Mouse (Mus musculus) embryo, embryonic 10 days (tissue): ENCODE measurements around the gene Slx1b.
A peak's percentile ranks its signal among the peaks of the same experiment; 100 is the strongest.

Experiments used
- DNase-seq: peaks from one replicate; pipeline ENCODE4 v3.0.0-alpha.2; 2015; ENCODE audit warnings: low spot score

Slx1b gene

DNA sequence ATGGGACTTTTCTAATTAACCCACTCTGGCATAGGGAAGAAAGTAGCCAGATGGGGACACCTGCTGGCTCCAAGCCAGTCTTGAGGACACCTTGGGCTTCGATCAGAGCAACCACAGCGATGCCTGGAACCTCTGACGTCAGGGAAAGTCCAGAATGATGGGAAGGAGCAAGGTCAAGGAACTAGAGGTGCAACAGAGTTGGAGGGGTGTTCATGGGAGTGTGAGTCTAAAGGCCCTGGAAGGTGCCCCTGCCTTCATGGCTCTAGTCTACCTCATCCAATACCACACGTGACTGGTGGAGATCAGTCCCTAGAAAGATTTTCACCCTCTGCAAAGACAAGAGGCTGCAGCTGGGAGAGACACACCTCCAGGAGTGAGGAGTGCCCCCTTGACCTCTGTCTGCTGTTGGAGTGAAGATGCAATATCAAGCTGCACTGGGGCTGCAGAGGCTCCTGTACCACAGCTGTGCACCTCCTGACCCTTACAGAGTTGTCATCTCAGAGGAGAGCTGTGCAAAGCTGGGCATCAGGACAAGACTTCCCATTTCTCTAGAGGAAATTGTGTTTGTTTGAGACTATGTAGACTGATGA lies 18.9 kb downstream of the Slx1b start:
- DNase-seq = no peak

DNA sequence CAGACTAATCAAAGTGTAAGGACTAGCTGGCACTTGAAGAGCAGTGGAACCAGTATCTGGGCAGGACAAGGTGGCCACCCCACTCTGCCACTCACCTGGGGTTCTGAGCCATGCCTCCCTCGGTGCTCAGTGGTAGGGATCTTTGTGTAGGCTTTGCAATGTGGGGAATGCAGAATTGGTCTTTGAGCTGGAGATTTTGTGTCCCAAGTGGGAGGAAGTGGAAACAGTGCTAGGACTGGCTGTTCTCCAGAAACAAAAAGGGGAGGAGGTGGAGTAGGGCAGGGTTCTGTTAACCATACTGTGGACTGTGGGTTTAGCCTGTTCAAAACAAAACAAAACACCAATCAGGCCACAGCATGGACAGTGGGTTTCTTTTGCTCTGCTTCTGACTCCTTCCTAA lies 19.4 kb downstream of the Slx1b start, which contains the start of gene Sult1a1:
Sult1a1 (minus strand) TSS at position 226 of the 400 bp plus-strand sequence.
- DNase-seq = no peak

DNA sequence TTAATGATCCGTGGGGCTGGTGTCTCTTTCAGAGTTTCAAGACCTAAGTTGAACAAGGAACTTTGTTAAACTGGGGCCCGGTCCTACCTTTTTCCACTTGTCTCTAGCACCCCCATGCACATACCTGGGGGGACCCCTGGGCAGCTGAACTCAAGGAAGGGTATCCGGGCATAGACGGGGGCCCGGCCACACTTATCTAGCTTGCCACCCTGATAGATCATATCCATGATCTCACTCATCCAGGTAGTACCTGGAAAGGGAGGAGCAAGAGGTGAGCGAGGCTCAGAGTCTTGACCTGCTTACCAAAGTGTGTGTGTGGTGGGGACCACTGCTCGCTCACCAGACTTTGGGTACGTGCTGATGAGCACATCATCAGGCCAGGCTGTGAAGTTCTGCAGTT lies 20.5 kb downstream of the Slx1b start:
- DNase-seq = no peak

DNA sequence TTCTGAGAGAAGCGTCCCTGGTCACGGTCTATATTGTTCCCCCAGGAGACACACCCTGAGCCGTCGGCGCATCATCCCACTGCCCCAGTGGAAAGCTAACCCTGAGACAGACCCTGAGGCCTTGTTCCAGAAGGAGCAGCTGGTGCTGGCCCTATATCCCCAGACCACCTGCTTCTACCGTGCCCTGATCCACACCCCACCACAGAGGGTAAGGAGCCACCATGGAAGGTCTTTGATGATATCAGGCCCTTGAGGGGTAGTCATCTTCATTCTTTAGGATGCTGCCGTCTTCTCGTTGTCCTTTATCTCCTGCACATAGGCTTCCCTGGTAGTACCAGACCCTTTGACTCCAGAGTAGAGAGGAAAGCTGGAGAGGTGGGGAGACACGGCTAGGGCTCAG lies 23.5 kb downstream of the Slx1b start:
- DNase-seq = no peak

DNA sequence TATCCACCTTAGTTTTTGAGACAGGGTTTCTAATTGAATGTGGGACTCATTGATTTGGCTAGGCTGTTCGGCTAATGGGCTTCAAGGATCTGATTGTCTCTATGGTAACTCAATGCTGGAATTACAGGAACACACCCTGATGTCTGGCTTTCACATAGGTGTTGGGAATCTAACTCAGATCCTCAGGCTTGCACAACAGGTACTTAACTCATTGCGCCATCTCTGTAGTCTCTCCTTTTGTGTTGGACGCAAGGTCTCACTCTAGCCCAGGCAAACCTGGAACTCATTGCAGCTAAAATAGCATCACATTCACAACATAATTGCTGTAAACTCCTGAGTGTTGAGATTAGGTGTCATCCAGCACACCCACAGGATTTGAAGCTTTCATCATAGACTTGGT lies 25.4 kb downstream of the Slx1b start:
- no peak for DNase-seq

DNA sequence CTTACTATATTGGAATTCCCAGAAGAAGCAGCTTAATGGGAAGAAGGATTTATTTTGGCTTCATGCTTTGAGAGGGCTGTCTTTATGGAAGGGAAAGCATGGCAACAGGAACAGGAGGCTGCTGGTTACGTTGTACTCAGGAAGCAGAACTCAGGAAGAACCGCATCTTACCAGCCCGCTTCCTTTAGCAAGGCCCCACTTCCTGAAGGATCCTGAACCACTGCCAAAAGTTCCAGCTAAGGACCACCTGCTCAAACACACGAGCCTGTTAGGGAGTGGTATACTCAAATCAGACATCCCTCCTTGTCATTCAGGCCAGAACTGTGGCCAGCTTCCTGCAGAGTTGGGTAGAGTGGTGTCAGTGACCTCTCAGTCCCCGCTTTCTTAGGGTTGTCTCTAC lies 27.1 kb downstream of the Slx1b start:
- DNase-seq = no peak

DNA sequence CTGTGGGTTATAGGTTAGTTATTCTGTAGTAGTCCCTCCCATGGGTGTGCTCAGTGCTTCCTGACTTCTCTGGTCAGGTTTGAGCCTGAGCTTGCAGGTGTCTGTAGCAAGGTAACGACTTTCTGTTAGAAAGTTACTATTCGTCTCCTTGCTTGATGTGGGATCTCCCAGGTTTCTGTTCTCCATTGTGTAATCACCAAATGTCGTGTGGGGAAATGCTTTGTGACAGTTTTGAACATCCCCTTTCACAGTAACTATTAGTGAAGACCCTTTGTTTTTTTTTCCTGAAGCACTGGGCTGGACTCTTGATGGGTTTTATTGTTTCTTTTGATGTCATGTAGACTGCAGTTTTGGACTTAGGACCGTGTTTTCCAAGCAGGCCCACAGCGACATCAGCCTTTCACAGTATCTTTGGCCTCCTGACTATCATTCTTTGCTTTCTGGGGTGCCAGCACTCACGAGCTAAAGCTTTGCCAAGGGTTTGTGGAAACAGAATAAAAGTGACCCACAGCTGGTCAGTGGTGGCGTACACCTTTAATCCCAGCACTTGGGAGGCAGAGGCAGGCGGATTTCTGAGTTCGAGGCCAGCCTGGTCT lies 28.0 kb downstream of the Slx1b start:
- DNase-seq = no peak

DNA sequence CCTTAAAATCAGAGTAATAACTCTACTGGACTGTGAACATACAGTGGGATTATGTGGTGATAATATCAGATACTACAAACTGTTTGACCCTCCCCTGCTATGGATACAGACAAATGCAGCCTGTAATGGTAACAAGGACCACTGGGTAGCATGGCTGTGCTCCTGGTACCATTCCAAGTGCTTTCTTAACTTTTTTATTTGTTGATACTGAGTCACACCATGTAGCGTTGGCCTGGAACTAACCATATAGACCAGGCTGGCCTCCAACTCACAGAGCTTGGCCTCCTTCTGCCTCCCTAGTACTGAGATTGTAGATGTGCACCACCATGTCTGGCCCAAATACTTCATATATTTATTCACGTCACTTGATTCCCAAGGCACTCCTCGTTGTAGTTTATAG lies 30.3 kb downstream of the Slx1b start:
- no peak for DNase-seq

DNA sequence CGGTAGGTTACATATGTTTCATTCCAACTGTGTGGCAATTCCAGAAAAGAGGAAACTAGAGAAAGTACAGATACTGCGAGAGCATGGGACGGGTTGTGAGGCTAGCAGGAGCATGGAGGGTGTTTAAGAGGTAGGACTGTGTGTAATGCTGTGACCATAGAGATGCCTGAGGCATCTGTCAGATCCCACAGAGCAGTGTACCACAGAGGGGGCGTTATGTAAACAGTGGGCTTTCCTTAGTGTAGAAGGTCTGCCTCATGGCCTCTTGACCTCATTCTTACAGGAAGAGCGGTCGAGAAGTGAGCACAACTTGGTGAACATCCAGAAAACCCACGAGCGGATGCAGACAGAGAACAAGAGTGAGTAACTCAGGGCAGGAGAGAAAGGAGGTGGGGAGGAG lies 31.9 kb downstream of the Slx1b start:
- peak; percentile 38 for DNase-seq

DNA sequence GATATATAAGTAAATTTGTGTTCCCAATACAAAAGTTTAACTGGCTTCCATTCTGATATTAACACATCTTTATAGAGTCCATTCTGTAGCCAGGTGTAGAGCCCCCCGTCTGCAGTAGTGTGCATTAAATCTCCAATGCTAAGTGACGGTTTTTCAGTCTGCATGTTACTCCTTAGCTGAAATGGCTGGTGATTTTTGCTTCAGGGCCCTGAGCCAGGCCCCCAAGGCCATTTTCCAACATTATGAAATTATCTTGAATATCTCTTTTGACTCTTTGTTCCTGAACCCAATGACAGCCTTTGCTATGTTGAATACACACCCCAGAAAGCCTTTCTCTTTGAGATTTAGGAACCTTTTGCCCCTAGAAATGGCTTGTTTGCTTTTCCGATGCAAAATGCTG lies 35.8 kb downstream of the Slx1b start:
- DNase-seq = no peak

DNA sequence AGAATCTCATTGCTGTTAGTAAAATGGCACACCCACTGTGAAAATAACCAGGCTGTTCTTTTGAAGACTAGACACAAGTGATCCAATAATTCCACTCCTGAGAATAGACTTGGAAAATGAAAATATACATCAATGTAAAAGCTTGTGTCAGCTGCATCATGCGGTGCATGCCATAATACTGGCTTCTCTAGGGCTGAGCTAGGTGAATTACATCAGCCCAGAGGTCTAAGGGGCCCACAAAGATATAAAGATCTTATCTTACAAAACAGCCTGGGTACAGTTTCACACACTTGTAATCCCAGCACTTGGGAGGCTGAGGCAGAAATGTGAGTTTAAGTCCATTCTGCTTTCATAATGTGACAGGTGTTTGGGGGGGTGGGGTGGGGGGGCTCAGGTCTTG lies 38.1 kb downstream of the Slx1b start:
- no peak for DNase-seq

DNA sequence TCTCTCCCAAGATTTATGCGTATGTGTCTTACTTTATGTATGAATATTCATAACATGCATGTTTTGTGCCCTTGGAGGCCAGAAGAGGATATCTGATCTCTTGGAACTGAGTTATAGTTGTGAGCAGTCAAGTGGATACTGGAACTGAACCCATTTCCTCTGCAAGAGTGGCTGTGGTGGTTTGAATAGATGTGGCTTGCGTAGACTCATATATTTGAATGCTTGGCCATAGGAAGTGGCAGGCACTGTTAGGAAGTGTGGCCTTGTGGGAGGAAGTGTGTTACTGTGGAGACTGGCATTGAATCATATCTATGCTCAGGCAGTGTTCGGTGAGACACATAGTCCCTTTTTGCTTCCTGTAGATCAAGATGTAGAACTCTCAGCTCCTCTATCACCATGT lies 39.9 kb downstream of the Slx1b start:
- DNase-seq = no peak

DNA sequence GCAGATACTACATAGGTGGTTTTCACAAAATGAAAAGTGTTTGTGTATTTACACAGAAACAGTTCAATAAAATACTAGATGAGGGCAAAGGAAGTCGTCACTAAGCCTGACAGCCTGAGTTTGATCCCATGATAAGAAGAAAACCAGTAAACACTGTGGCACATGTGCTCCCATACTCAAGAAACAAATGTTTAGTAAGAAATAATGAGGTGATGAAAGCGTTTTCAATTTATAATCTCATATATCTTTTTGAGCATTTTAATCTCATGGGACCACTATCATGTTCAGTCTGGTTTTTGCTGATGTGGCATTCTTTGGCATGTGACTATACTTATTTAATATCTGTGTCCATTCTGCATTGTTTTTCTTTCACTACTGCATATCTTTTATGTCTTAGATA lies 41.6 kb downstream of the Slx1b start:
- DNase-seq = no peak

DNA sequence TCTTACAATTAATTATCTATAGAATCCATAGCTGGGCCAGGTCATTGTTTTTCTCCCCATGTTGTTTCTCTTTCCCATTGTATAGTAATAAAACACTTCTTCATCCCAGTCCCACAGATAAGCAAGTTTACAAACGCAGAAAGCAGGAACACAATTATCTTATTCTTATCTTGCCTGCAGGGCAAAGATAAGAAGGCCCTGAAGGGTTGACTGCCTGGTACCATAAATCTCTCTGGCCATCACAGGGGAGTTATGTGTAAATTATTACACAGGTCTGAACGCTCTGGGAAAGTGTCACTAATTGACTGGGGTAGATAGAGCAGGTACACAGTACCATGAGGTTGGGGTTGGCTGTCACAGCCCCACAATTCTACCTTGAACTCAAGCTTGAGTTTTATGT lies 44.7 kb downstream of the Slx1b start:
- no peak for DNase-seq

DNA sequence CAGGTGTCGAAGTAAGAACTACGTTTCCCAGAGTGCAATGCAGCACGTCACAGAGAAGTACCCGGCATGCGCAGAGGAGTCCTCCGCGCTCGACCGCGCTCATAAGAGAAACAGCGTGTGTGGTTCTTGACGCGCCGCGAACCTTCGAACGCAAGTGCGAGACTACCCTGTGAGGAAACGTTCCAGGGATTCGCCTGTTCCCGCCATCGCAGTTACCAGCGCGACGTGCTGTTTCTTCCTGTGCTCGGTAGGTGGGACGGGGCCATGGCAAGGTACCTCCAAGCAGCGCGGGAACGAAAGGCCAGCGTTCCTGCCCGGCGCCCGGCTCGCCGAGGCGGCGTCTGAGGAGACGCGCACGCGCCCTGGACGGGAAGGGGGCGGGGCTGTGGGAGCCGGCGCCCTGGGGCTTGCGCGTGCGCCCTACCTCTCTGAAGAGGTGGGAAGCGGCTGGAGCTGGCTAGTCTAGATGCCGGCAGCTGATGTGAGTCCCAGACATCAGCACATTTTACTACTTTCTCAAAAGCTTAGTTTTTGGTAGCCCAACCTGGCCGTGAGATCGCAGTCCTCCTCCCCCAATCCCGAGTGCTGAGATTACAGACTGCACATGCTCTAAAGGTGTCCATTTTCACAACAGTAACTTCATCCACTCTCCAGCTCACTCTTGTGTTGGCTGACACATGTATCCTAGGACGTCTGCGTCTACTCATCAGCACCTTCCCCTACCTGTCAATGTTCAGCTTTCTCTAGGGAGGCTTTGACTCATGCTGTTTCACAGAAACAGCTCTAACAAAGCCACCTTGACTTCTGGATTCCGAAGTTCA lies 46.1 kb downstream of the Slx1b start, which contains the start of gene Sgf29:
Sgf29 (plus strand) TSS at position 79 of the 821 bp plus-strand sequence.
- DNase-seq = peak; percentile 95

DNA sequence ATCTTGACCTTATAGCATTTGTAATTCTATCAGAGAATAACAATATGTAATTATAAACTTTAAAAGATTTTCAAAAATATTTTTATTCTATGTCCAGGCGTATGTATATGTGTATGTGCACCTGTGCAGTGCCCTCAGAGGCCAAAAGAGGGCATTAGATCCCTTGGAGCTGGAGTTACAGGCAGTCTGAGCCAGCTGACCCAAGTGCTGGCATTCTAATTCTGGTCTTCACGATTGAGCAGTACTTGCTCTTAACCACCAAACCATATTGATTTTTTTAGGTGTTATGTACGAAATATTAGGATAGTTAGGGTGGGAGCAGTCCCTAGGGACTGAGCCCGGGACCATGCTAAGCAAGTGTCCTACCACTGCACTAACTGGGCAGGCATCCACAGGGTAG lies 47.1 kb downstream of the Slx1b start:
- DNase-seq = no peak

DNA sequence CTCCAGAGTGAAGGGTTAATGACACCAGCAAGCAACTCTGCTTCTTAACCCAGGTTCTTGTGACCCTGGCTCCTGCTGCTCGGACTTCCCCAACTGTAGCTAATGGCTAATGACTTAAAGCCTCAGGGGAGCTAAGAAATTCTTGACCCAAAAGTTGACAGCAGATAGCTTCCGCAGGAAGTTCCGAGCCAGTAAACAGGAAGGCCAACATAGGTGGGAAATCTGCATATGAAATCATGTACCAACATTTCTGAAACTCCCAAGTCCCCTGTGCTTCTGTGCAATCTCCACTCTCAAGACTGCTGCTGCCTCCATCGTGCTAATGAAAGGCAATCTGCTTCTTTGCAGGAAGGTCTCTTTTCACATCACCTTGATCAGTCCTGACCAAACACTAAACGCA lies 49.9 kb downstream of the Slx1b start:
- DNase-seq = no peak

DNA sequence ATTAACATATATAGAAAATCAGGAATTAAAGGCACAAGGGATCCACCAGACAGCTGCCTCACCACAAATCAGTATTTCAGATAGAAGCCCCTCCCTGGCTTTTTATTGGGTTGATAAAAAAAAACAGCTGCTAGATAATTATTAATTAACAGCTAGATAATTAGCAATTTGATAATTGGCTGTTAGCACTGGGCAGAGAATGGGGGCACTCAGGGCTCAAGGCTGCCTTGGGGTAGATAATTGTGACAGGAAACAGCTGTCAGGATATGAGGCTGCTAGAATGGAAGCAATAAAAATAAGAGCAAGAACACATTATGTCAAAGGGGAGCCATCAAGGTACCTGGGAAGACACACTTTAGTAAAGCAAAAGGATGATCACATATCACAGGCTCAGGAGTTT lies 50.7 kb downstream of the Slx1b start:
- no peak for DNase-seq

DNA sequence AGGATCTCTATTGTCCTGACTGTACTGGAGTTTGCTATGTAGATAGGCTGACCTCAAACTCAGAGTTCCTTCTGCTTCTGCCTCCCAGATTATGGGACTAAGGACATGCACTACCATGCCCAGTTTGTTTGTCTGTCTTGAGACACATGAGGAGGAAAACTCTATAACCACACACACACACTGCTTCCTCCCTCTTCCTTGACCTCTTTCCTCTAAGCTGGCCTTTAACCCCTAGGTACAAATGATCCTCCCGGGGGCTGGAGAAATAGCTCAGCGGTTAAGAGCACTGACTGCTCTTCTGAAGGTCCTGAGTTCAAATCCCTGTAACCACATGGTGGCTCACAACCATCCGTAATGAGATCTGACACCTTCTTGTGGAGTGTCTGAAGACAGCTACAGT lies 51.2 kb downstream of the Slx1b start:
- no peak for DNase-seq

DNA sequence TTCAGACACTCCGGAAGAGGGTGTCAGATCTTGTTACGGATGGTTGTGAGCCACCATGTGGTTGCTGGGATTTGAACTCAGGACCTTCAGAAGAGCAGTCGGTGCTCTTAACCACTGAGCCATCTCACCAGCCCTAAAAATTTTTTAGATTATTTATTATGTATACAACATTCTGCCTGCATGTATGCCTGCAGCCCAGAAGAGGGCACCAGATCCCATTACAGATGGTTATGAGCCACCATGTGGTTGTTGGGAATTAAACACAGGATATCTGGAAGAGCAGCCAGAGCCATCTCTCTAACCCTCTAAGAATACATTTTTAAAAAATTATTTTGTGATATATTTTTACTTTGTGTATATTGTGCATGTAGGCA lies 52.4 kb downstream of the Slx1b start:
- DNase-seq = peak; percentile 55

DNA sequence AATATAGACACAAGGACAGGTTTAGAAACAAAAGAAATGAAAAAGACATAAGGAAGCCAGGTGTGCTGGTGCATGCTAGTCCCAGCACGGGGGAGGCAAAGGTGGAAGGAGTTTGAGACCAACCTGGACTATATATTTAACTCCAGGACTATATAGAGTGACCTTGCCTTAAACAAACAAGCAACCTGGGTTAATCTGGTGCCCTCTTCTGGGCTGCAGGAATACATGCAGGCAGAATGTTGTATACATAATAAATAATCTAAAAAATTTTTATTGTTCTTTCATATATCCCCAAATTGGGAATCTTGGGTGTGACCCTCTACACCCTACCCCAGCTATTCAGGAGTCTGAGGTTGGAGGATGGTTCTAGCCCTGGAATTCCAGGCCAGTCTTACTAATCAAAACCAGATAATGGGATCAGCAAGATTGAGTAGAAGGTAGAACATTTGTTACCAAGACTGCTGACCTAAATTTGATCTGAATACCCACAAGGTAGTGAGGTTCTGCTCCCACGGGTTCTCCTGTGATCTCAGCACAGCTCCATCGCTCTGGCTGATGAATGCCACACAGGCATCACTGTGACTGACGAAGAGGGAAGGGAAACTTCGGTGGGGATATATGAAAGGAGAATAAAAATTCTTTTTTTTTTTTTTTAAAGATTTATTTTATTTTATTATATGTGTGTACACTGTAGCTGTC lies 52.9 kb downstream of the Slx1b start:
- DNase-seq = no peak
